Mouse (Mus musculus): Measurements from ENCODE around the gene Brinp3. TPM values are rescaled to one million over a fixed set of nuclear protein-coding genes. Genes with fewer than 3 reads are reported as not detected.

Brinp3 gene
- total RNA-seq, 2 experiments from 2014 or later, result not detected

DNA sequence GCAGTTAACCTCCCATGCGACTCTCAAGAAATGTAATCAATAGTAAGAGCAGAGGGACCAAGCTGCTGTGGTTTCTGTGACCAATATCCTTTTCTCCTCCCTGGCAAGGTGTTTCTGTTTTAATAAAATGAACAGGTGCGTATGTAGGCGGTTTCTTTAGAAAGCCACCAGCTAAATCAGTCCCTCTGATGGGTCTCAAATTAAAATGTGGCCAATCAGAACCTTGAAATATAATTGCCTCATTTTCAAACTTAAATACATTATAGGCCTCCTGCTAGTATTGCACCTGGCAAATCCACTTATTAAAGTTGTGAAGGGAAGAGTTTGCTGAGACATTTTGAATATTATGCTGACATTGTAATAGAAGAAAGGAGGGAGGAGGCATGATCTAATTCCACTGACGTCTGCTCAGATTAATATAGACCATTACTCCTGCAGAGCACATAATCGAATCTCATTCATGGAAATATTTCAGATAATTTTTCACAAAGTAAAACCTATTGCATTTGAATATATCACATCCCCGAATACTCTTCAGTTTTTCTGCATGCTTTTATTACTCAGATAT is 305.5 kb downstream of the Brinp3 start:
- DNase-seq, result no peak

- DNase-seq, result no peak
These were observed 307.3 kb downstream of the Brinp3 start for GRCm38 (mm10) chr1:146801821-146802220.

DNA sequence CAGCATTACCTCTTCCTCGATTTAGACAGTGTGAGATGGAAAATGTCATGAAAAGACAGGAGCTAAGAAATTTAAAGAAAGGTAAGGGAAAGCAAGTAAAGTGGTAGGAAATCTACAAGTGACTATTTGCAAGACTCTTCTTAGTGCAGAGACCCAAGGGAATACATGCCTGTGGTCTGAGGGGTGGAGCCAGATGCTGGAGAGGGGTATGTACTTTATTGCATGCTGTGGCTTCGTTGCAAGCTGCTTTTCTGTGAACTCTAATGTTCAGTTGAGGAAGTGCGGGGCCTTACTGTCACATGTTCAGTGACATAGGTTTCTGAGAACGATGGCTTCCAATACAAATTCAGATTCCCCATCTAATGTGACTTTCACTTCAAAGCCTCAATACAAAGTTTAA is 313.2 kb downstream of the Brinp3 start:
- DNase-seq, result no peak

GRCm38 (mm10) chr1:146833888-146834287 is 339.3 kb downstream of the Brinp3 start:
- no peak for DNase-seq

- no peak for DNase-seq
These were observed 349.5 kb downstream of the Brinp3 start for GRCm38 (mm10) chr1:146844087-146844486.

DNA sequence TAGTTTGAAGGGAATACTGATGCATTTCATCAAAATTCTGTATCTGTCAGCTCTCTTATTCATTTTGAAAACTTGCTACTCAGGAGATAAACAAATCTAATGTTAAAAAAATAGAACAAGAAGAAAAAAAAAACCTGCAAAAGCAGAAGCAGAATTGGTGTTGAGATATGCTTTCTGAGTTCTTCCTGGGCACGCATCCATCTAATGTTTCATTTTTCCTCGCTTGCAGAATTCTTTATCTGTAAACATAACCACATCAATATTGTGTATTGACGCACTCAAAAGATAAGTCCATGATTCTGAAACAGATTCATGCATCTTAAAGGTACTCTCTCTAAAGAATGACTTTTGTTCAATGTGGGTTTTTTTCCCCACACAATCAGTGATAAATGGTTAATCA is 354.3 kb downstream of the Brinp3 start:
- DNase-seq, result no peak

DNA sequence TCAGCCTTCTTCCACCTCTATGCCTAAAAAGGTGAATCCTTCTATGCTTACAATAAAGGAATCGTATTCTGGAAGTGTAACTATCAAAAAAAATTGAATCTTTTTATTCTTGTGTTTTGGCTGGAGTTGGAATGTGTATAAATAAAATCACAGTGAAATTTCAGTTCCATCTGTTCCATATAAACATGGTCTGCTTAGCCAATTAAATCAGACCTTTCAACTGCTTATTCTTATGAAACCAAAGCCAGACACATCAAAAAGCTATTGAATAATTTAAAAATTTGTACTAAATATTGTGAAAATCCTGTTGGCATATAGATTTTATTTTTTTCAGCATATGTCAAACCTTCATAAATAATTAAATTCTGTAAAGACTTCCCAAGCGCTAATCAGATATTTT is 355.6 kb downstream of the Brinp3 start:
- no peak for DNase-seq

GRCm38 (mm10) chr1:146898636-146899035 is 404.1 kb downstream of the Brinp3 start:
- no peak for DNase-seq

- no peak for DNase-seq
These were observed 407.1 kb downstream of the Brinp3 start for GRCm38 (mm10) chr1:146901691-146902090.

DNA sequence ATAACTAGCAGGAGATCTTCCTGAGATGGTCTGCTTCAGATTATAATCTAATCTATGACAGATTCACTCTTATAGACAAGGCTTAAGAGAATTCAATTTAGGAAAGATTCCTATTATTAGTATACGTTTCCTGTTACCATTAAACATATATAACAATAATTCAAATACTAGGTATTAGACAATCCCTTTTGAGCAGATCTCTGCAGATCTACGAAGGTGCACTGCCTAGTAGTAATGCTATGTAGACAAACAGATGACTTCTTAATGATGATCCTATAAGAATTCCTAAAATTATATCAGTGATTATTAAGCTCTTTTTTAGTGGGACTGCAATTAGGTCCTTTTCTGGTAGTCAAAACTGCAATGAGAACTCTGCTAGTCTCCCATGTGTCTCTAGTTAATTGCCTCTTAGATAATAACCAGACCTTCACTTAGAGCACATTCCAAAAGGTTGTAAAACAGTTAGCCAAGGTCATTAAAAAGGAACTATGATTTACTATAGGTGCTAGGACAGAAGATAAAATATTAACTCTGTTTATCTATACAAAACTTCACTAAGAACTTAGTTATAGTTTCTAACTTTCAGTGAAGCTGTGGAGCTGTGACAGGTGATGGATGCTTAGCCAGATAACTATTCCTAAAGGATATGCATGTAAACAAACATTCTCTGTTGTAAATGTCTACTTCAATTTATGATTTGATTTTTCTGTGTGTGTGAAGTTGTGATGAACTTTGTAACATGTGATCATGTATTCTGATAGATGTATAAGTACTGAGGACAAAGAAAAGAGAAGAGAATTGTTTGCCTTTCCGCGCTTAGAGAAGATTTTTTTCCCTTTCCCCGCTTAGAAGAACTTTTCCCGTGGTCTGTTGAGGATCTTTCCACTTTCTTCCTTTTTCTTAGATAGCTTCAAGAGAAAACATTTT is 445.2 kb downstream of the Brinp3 start:
- no peak for DNase-seq

Measured in heart, postnatal 4 days (tissue).